Mouse (Mus musculus) kidney, embryonic 15.5 days (tissue): Measurements from ENCODE around the gene Apeh. TPM values are rescaled to one million over a fixed set of nuclear protein-coding genes. Genes with fewer than 3 reads are reported as not detected.

Experiments used
- ATAC-seq: fragments of 200-750 bp; cut with Nextera tagmentation; replicated peaks from 2 replicates; pipeline ENCODE4 v1.8.0; 2017; ENCODE audit warnings: moderate TSS enrichment; ENCODE audit not compliant: low FRiP score
- H3K27ac ChIP-seq: fragments of 300-500 bp; sonication (generic); 2 replicates; pipeline ENCODE4 v1.5.1; 2015; ENCODE audit warnings: mild to moderate bottlenecking, inconsistent platforms
- H3K27me3 ChIP-seq: fragments of 300-500 bp; sonication (generic); 2 replicates; pipeline ENCODE4 v1.6.1; 2015; ENCODE audit warnings: inconsistent platforms
- H3K36me3 ChIP-seq: fragments of 300-500 bp; sonication (generic); 2 replicates; pipeline ENCODE4 v1.6.1; 2015; ENCODE audit warnings: inconsistent platforms
- H3K4me1 ChIP-seq: fragments of 300-500 bp; sonication (generic); 2 replicates; pipeline ENCODE4 v1.6.1; 2015; ENCODE audit warnings: inconsistent platforms
- H3K4me2 ChIP-seq: fragments of 300-500 bp; sonication (generic); 2 replicates; pipeline ENCODE4 v1.6.1; 2015; ENCODE audit warnings: moderate library complexity, mild to moderate bottlenecking, inconsistent platforms
- H3K4me3 ChIP-seq: fragments of 300-500 bp; sonication (generic); replicated peaks from 2 replicates; pipeline ENCODE4 v1.5.1; 2015; ENCODE audit warnings: mild to moderate bottlenecking, inconsistent platforms
- H3K9ac ChIP-seq: fragments of 300-500 bp; sonication (generic); 2 replicates; pipeline ENCODE4 v1.6.1; 2015; ENCODE audit warnings: mild to moderate bottlenecking, inconsistent platforms
- H3K9me3 ChIP-seq: fragments of 300-500 bp; sonication (generic); replicated peaks from 2 replicates; pipeline ENCODE4 v1.6.1; 2016; ENCODE audit warnings: inconsistent platforms
- WGBS: fragments of 180-500 bp; shearing (Covaris S2); methylation state at CpG from one replicate; pipeline ENCODE4 v1.1.7; 2015; ENCODE audit warnings: mixed read lengths; 5-methylcytosine and 5-hydroxymethylcytosine counted together
- polyA plus RNA-seq: library from polyadenylated mRNA; unstranded; fragments of >200 nt; fragmentation: Nextera tagmentation; extraction: Ambion mirVana; gene quantifications from 2 replicates; pipeline ENCODE4 v1.2.1, GENCODE M21; 2015

Gene Apeh
- polyA plus RNA-seq, 1 experiment from 2014 or later = 76.6 TPM

- 93% methylated on average over 15 of the region's 15 CpGs for WGBS
- H3K4me2 ChIP-seq = peak overlapping the region; percentile 55; the same call in 1 of the 2 replicates
- peaks cover 74% of the 10 kb centered on the region for H3K36me3 ChIP-seq
Measured at GRCm38 (mm10) chr9:108053665-108054225, 40.7 kb downstream of the Apeh start.

DNA sequence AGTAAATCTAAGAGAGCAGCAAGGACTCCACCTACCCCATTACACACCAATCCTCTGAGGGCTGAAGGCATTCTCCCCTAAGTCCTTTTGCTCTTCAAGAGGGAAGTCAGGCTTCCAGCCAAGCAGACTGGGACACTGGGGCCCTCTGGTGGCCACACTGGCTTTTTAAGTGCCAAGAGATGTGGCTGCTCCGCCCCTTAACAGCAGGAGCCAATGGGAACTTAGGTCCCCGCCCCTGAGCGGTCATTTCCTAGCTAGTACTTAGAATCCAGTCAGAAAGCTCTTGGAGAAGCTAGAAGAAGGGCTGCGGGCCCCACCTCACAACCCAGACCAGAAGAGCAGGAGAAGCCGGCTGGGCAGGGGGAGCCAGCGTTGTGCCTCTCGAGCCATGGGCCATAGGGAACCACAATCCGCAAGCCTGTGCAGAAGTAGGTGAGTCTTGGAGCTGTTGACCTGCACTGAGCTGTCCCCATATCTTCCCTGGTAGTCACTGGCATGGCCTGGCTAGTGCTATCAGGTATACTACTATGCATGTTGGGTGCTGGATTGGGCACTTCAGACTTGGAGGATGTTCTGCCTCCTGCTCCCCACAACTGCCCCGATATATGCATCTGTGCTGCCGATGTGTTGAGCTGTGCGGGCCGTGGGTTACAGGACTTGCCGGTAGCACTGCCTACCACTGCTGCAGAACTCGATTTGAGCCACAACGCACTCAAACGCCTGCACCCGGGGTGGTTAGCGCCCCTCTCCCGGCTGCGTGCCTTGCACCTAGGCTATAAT is 41.3 kb downstream of the Apeh start, which contains the start of gene Amigo3:
TSS of gene Amigo3 (plus strand) at position 275 of the 780 bp plus-strand sequence.
- Histone ChIP-seq H3K4me3 (peak within 1 kb of the TSS; percentile 30), H3K4me2 (peak within 1 kb of the TSS; percentile 55), H3K36me3 (peaks cover 67% of the 10 kb centered on the region), H3K9ac (peak within 1 kb of the TSS; percentile 44), H3K4me1 (peaks cover 30% of the 10 kb centered on the region), H3K27ac (peak within 1 kb of the TSS; percentile 62), H3K9me3 (no peaks in the 10 kb centered on the region), H3K27me3 (no peaks in the 10 kb centered on the region)
- ATAC-seq = peak; percentile 44
- WGBS = 55% methylated on average over 20 of the region's 20 CpGs

More at GRCm38 (mm10) chr9:108053665-108054225, 40.7 kb downstream of the Apeh start:
- Histone ChIP-seq H3K9ac (0 out of 2 replicates have a peak overlapping the region, but pooled peaks have one; percentile 44), H3K27ac (peak overlapping the region; percentile 62; the same call in 1 of the 2 replicates), H3K9me3 (no peaks in the 10 kb centered on the region), H3K4me3 (no peak overlapping the region; the same call in 1 of the 2 replicates), H3K4me1 (peaks cover 26% of the 10 kb centered on the region), H3K27me3 (no peaks in the 10 kb centered on the region)
- ATAC-seq = no peak

DNA sequence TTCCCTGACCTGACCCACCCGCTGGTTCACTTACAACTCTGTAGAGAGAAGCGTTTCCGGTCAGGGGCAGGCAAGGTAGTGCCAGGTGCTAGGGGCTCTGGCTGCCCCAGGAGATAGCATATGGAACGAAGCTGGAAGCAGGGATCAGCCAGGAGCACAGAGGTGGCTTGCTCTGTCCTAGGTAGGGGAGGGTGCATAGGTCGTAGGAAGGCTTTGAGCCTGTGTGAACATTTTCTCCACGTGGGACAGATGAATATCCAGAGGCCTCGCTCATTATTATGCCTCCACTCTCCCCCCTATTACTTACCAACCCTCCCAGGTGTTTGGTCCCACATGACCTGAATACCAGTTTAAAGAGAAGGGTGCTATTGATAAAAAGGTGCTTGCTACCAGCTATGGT is 42.0 kb downstream of the Apeh start:
- Histone ChIP-seq H3K27me3 (no peaks in the 10 kb centered on the region), H3K27ac (peak overlapping the region; percentile 11; the same call in 1 of the 2 replicates), H3K4me2 (no peak overlapping the region), H3K9me3 (no peaks in the 10 kb centered on the region), H3K4me3 (no peak overlapping the region), H3K36me3 (peaks cover 64% of the 10 kb centered on the region), H3K9ac (no peak overlapping the region), H3K4me1 (peaks cover 37% of the 10 kb centered on the region)
- no peak for ATAC-seq
- 72% methylated on average over 7 of the region's 7 CpGs for WGBS

DNA sequence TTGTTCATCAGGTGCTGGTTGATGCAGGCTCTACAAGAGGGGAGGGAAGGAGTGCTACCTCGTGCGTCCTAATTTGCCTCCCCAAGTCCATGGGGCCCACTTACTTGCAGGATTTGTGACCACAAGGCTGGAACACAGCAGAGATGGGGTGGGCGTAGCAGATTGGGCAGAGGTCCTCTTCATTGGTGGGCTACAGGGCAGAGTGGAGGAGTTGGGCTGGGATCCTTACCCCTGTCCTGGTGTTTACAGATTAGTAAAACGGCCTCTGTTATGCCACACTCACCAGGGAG is 42.5 kb downstream of the Apeh start:
- WGBS = 81% methylated on average over 4 of the region's 4 CpGs
- peaks cover 64% of the 10 kb centered on the region for H3K36me3 ChIP-seq
- no peak overlapping the region for H3K27ac ChIP-seq
- H3K4me3 ChIP-seq = no peak overlapping the region
- H3K9me3 ChIP-seq = no peaks in the 10 kb centered on the region
- no peak overlapping the region for H3K4me2 ChIP-seq
- ATAC-seq = no peak
- H3K27me3 ChIP-seq = no peaks in the 10 kb centered on the region
- H3K4me1 ChIP-seq = peaks cover 38% of the 10 kb centered on the region
- H3K9ac ChIP-seq = no peak overlapping the region

DNA sequence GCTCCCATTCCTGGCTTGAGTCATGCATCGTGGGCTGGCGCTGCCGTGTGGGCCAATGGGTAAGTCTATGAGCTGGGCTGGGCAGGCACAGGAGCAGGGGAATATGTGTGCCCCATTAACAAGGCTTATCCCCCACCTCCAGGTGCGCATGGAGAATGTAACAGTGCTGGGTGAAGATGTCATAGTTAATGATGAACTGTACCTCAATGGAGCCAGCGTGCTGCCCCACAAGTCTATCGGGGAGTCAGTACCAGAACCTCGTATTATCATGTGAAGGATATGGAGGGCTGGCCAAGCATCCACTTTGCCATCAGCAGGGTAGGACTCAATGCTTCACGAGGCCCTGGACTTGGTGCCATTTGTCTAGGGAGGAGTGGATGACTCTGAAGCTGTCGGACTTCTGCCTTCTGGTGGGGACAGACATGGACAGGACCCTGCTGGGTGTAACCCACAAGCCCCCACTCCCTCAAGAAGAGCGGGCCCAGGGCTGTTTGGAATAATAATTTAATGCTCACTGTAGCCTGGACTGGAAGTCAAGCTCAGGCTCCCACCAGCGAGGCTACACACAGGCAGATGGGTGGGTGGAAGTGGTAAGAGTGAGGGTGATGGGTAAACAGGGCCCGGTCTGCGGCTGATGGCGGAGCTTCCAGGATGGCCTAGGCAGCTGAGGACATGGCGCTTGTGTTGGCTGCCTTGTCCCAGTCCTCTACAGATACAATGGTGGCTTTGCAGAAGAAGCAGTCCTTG is 43.0 kb downstream of the Apeh start:
- Histone ChIP-seq H3K9me3 (no peaks in the 10 kb centered on the region), H3K36me3 (peaks cover 65% of the 10 kb centered on the region), H3K9ac (no peak overlapping the region), H3K4me3 (no peak overlapping the region), H3K27ac (no peak overlapping the region), H3K4me2 (no peak overlapping the region), H3K4me1 (peaks cover 38% of the 10 kb centered on the region), H3K27me3 (no peaks in the 10 kb centered on the region)
- 93% methylated on average over 15 of the region's 15 CpGs for WGBS
- ATAC-seq = no peak

GRCm38 (mm10) chr9:108049561-108050251 is 44.7 kb downstream of the Apeh start:
- WGBS = 37% methylated on average over 15 of the region's 15 CpGs
- H3K9ac ChIP-seq = peak overlapping the region; percentile 63
- 0 out of 2 replicates have a peak, but pooled peaks have one; percentile 0 for ATAC-seq
- H3K9me3 ChIP-seq = no peaks in the 10 kb centered on the region
- peak overlapping the region; percentile 72 for H3K4me3 ChIP-seq
- H3K4me2 ChIP-seq = peak overlapping the region; percentile 86
- H3K27me3 ChIP-seq = no peaks in the 10 kb centered on the region
- peaks cover 65% of the 10 kb centered on the region for H3K36me3 ChIP-seq
- H3K4me1 ChIP-seq = peaks cover 38% of the 10 kb centered on the region
- H3K27ac ChIP-seq = peak overlapping the region; percentile 76

- ATAC-seq = peak; percentile 96
- no peaks in the 10 kb centered on the region for H3K9me3 ChIP-seq
- peak within 1 kb of the TSS; percentile 86 for H3K4me2 ChIP-seq
- H3K36me3 ChIP-seq = peaks cover 62% of the 10 kb centered on the region
- H3K4me3 ChIP-seq = peak within 1 kb of the TSS; percentile 72
- under 1% methylated on average over 31 of the region's 39 CpGs for WGBS
- peaks cover 38% of the 10 kb centered on the region for H3K4me1 ChIP-seq
- H3K27me3 ChIP-seq = no peaks in the 10 kb centered on the region
- H3K27ac ChIP-seq = peak within 1 kb of the TSS; percentile 77
- H3K9ac ChIP-seq = peak within 1 kb of the TSS; percentile 63
Measured at GRCm38 (mm10) chr9:108049016-108049455, 45.4 kb downstream of the Apeh start, which contains the start of gene Gmppb. Gene Gmppb, plus strand, starts transcription at chr9:108049242.

DNA sequence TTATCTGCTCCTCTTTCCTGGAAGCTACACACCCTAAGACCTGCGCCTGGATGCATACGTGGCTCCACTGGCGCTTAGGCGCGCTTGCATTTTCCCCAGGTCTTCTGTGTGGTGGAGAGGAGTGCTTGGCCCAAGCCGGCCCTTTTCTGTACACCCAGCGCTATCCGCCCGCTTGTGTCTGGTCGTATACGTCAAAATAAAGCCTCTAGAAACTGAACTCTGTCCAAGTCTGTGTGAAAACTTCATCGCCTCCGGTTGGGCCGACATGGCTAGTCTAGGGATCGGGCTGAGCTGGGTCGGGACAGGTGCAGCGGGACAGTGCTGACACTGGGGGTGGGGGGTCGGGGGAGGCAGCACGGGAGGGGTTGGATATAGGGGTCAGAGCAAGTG is 45.8 kb downstream of the Apeh start:
- peak; percentile 51 for ATAC-seq
- Histone ChIP-seq H3K9ac (peak overlapping the region; percentile 63), H3K4me1 (peaks cover 36% of the 10 kb centered on the region), H3K4me2 (peak overlapping the region; percentile 86), H3K27me3 (no peaks in the 10 kb centered on the region), H3K27ac (peak overlapping the region; percentile 77), H3K4me3 (peak overlapping the region; percentile 72), H3K36me3 (peaks cover 57% of the 10 kb centered on the region), H3K9me3 (no peaks in the 10 kb centered on the region)
- WGBS = under 1% methylated on average over 19 of the region's 19 CpGs

GRCm38 (mm10) chr9:108047601-108048565 is 46.5 kb downstream of the Apeh start:
- WGBS = 45% methylated on average over 17 of the region's 17 CpGs
- no peak for ATAC-seq
- no peaks in the 10 kb centered on the region for H3K27me3 ChIP-seq

GRCm38 (mm10) chr9:108046582-108046981 is 47.8 kb downstream of the Apeh start:
- Histone ChIP-seq H3K36me3 (peaks cover 66% of the 10 kb centered on the region), H3K27ac (no peak overlapping the region), H3K9ac (no peak overlapping the region), H3K4me3 (no peak overlapping the region), H3K9me3 (no peaks in the 10 kb centered on the region), H3K4me2 (no peak overlapping the region), H3K27me3 (no peaks in the 10 kb centered on the region), H3K4me1 (peaks cover 26% of the 10 kb centered on the region)
- WGBS = 91% methylated on average over 4 of the region's 4 CpGs
- ATAC-seq = no peak

More at GRCm38 (mm10) chr9:108047601-108048565, 46.5 kb downstream of the Apeh start:
- peaks cover 30% of the 10 kb centered on the region for H3K4me1 ChIP-seq
- H3K4me2 ChIP-seq = peak overlapping the region; percentile 86
- H3K27ac ChIP-seq = peak overlapping the region; percentile 77
- H3K9ac ChIP-seq = peak overlapping the region; percentile 63
- no peaks in the 10 kb centered on the region for H3K9me3 ChIP-seq
- peaks cover 60% of the 10 kb centered on the region for H3K36me3 ChIP-seq
- H3K4me3 ChIP-seq = peak overlapping the region; percentile 72
